Mouse (Mus musculus): ENCODE results near the gene Fuca1.
A peak's percentile ranks its signal among the peaks of the same experiment; 100 is the strongest.

The Fuca1 gene

GRCm38 (mm10) chr4:135889884-135890283 lies 30.7 kb upstream of the Fuca1 start:
- DNase-seq: peak; percentile 87

GRCm38 (mm10) chr4:135891539-135891938 lies 29.0 kb upstream of the Fuca1 start:
- DNase-seq: no peak

- DNase-seq: no peak
Measured at GRCm38 (mm10) chr4:135892884-135893283, 27.7 kb upstream of the Fuca1 start.

GRCm38 (mm10) chr4:135895071-135895571 lies 25.4 kb upstream of the Fuca1 start, which contains the start of gene Cnr2:
Gene Cnr2 (plus strand): TSS chr4:135895394.
- DNase-seq: peak; percentile 73

- no peak for DNase-seq
Measured at GRCm38 (mm10) chr4:135896157-135896556, 24.4 kb upstream of the Fuca1 start.

GRCm38 (mm10) chr4:135898380-135899049 lies 22.0 kb upstream of the Fuca1 start:
- DNase-seq: peak; percentile 65

- DNase-seq: no peak
Measured at GRCm38 (mm10) chr4:135899050-135899448, 21.5 kb upstream of the Fuca1 start.

- no peak for DNase-seq
Measured at GRCm38 (mm10) chr4:135900008-135900407, 20.5 kb upstream of the Fuca1 start.

- no peak for DNase-seq
Measured at GRCm38 (mm10) chr4:135902606-135903242, 17.8 kb upstream of the Fuca1 start.

- DNase-seq: no peak
Measured at GRCm38 (mm10) chr4:135904810-135905209, 15.7 kb upstream of the Fuca1 start.

- no peak for DNase-seq
Measured at GRCm38 (mm10) chr4:135906633-135907032, 13.9 kb upstream of the Fuca1 start.

- DNase-seq: no peak
Measured at GRCm38 (mm10) chr4:135909326-135910066, 11.0 kb upstream of the Fuca1 start.

GRCm38 (mm10) chr4:135911531-135911930 lies 9.0 kb upstream of the Fuca1 start:
- no peak for DNase-seq

GRCm38 (mm10) chr4:135912164-135912563 lies 8.4 kb upstream of the Fuca1 start:
- no peak for DNase-seq

- DNase-seq: no peak
Measured at GRCm38 (mm10) chr4:135912835-135913234, 7.7 kb upstream of the Fuca1 start.

GRCm38 (mm10) chr4:135913433-135913832 lies 7.1 kb upstream of the Fuca1 start:
- DNase-seq: no peak

GRCm38 (mm10) chr4:135918635-135919279 lies 1.8 kb upstream of the Fuca1 start:
- DNase-seq: no peak

GRCm38 (mm10) chr4:135919280-135919639 lies 1.3 kb upstream of the Fuca1 start:
- no peak for DNase-seq

GRCm38 (mm10) chr4:135921257-135922120 lies 954 bp downstream of the Fuca1 start:
- peak; percentile 25 for DNase-seq

GRCm38 (mm10) chr4:135922190-135922589 lies 1.7 kb downstream of the Fuca1 start:
- no peak for DNase-seq

GRCm38 (mm10) chr4:135924418-135924817 lies 3.9 kb downstream of the Fuca1 start:
- no peak for DNase-seq

GRCm38 (mm10) chr4:135925341-135925740 lies 4.8 kb downstream of the Fuca1 start:
- DNase-seq: no peak
